Mouse (Mus musculus): ENCODE data around the gene Nmi. TPM values are rescaled to one million over a fixed set of nuclear protein-coding genes. Genes with fewer than 3 reads are reported as not detected.

Gene Nmi
- polyA plus RNA-seq, 1 experiment from 2014 or later: 34.3 TPM

DNA sequence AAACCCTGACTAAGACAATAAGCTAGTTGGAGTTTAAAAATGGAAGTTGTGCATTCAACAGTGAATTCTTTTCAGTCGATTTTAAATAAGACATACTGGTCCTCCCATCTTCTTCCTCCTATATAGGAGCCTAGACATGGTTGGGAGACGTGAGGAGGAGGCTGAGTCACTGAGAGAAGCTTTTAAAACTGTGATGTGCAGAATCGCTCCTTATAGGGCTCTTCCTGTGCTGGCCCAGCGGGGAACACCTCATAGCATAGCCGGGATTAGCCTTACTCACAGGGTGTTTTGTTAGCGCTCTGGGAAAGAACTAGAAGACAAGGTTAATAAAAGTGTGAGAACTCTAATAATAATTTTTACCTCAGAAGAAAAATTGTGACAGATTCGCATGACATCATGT lies 26.7 kb upstream of the Nmi start:
- no peaks in the 10 kb centered on the region for H3K4me1 ChIP-seq (replicated peaks; ENCODE audit: insufficient read depth, low read length)
- no peak overlapping the region for H3K4me2 ChIP-seq (ENCODE audit: low read length)
- H3K27ac ChIP-seq: no peak overlapping the region
- H3K27me3 ChIP-seq (ENCODE audit: insufficient read depth, low read length): no peaks in the 10 kb centered on the region
- H3K9me3 ChIP-seq (replicated peaks; ENCODE audit: low read length): no peaks in the 10 kb centered on the region
- WGBS: 60% methylated on average over 7 of the region's 7 CpGs
- H3K9ac ChIP-seq (ENCODE audit: low read depth, low read length): no peak overlapping the region
- no peak for TF ChIP-seq CTCF (IDR thresholded peaks at IDR 0.05; ENCODE audit: low read depth)
- ATAC-seq (replicated peaks; ENCODE audit: low FRiP score, low read depth) (no peak), DNase-seq (ENCODE audit: low spot score) (no peak)
- H3K4me3 ChIP-seq (replicated peaks; ENCODE audit: low read depth, low read length): no peak overlapping the region
- no peaks in the 10 kb centered on the region for H3K36me3 ChIP-seq (ENCODE audit: insufficient read depth, low read length)

DNA sequence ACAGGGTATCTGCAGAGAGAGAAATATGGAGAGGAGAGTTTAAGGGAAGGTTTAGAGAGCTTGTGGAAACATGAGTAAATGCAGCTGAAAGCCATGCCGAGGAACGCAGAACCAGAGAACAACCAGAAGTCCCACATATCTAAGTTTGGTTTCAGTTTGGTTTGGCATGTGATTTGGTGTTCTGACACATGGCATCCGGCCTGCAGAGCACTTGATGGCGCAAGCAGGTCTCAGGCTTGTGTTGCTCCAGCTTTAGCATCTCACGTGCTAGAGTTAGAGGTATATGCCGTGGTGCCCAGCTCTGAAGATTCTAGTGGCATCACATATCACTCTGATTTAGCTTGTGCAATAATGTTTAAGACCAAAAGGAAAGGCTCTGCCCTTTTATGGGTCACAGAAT lies 18.2 kb upstream of the Nmi start:
- no peaks in the 10 kb centered on the region for H3K36me3 ChIP-seq (ENCODE audit: insufficient read depth, low read length)
- H3K4me3 ChIP-seq (replicated peaks; ENCODE audit: low read depth, low read length): no peak overlapping the region
- ATAC-seq (replicated peaks; ENCODE audit: low FRiP score, low read depth) (no peak), DNase-seq (ENCODE audit: low spot score) (no peak)
- no peak for TF ChIP-seq CTCF (IDR thresholded peaks at IDR 0.05; ENCODE audit: low read depth)
- H3K4me2 ChIP-seq (ENCODE audit: low read length): no peak overlapping the region
- no peaks in the 10 kb centered on the region for H3K27me3 ChIP-seq (ENCODE audit: insufficient read depth, low read length)
- H3K9me3 ChIP-seq (replicated peaks; ENCODE audit: low read length): no peaks in the 10 kb centered on the region
- no peak overlapping the region for H3K9ac ChIP-seq (ENCODE audit: low read depth, low read length)
- no peaks in the 10 kb centered on the region for H3K4me1 ChIP-seq (replicated peaks; ENCODE audit: insufficient read depth, low read length)
- no peak overlapping the region for H3K27ac ChIP-seq
- 82% methylated on average over 6 of the region's 6 CpGs for WGBS

- H3K27me3 ChIP-seq (ENCODE audit: insufficient read depth, low read length): no peaks in the 10 kb centered on the region
- 66% methylated on average over 2 of the region's 2 CpGs for WGBS
- no peak overlapping the region for H3K4me3 ChIP-seq (replicated peaks; ENCODE audit: low read depth, low read length)
- H3K4me1 ChIP-seq (replicated peaks; ENCODE audit: insufficient read depth, low read length): no peaks in the 10 kb centered on the region
- TF ChIP-seq CTCF (IDR thresholded peaks at IDR 0.05; ENCODE audit: low read depth): no peak
- H3K4me2 ChIP-seq (ENCODE audit: low read length): no peak overlapping the region
- ATAC-seq (replicated peaks; ENCODE audit: low FRiP score, low read depth) (no peak), DNase-seq (ENCODE audit: low spot score) (no peak)
- no peak overlapping the region for H3K27ac ChIP-seq
- H3K9ac ChIP-seq (ENCODE audit: low read depth, low read length): no peak overlapping the region
- H3K9me3 ChIP-seq (replicated peaks; ENCODE audit: low read length): no peaks in the 10 kb centered on the region
- H3K36me3 ChIP-seq (ENCODE audit: insufficient read depth, low read length): no peaks in the 10 kb centered on the region
Measured at GRCm38 (mm10) chr2:51989559-51989958, 16.3 kb upstream of the Nmi start.

DNA sequence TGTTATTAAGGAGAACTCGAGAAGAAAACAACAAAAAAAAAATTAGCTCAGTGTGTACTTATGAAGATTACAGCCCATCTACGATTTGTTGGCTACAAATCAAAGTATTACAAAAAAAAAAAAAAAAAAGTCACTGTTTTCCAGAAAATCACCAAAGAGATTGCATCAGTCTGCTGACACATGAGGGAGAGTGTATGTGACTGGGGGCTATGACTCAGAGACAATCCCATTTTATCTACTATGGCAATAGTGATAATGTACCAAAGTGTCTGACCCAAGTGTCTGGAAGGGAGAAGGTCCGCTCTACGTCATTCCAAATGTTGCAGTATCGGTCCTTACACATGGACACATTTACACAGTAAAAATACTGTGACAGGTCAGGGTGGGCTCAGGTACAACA lies 13.4 kb upstream of the Nmi start:
- no peaks in the 10 kb centered on the region for H3K36me3 ChIP-seq (ENCODE audit: insufficient read depth, low read length)
- no peaks in the 10 kb centered on the region for H3K27me3 ChIP-seq (ENCODE audit: insufficient read depth, low read length)
- 84% methylated on average over 5 of the region's 5 CpGs for WGBS
- 0 out of 2 replicates have a peak, but pooled peaks cover 4% of the 10 kb centered on the region for H3K4me1 ChIP-seq (replicated peaks; ENCODE audit: insufficient read depth, low read length)
- no peak overlapping the region for H3K27ac ChIP-seq
- TF ChIP-seq CTCF (IDR thresholded peaks at IDR 0.05; ENCODE audit: low read depth): no peak
- no peak overlapping the region for H3K4me2 ChIP-seq (ENCODE audit: low read length)
- no peak overlapping the region for H3K4me3 ChIP-seq (replicated peaks; ENCODE audit: low read depth, low read length)
- H3K9ac ChIP-seq (ENCODE audit: low read depth, low read length): no peak overlapping the region
- H3K9me3 ChIP-seq (replicated peaks; ENCODE audit: low read length): no peaks in the 10 kb centered on the region
- no peak for ATAC-seq (replicated peaks; ENCODE audit: low FRiP score, low read depth)
- DNase-seq (ENCODE audit: low spot score): no peak

GRCm38 (mm10) chr2:51986157-51986556 lies 12.9 kb upstream of the Nmi start:
- ATAC-seq (replicated peaks; ENCODE audit: low FRiP score, low read depth) (no peak), DNase-seq (ENCODE audit: low spot score) (peak; percentile 34)
- no peaks in the 10 kb centered on the region for H3K36me3 ChIP-seq (ENCODE audit: insufficient read depth, low read length)
- 0 out of 2 replicates have a peak, but pooled peaks cover 4% of the 10 kb centered on the region for H3K4me1 ChIP-seq (replicated peaks; ENCODE audit: insufficient read depth, low read length)
- WGBS: 40% methylated on average over 9 of the region's 9 CpGs
- no peak overlapping the region for H3K4me2 ChIP-seq (ENCODE audit: low read length)
- H3K27ac ChIP-seq: no peak overlapping the region
- H3K9ac ChIP-seq (ENCODE audit: low read depth, low read length): no peak overlapping the region
- no peak for TF ChIP-seq CTCF (IDR thresholded peaks at IDR 0.05; ENCODE audit: low read depth)
- no peak overlapping the region for H3K4me3 ChIP-seq (replicated peaks; ENCODE audit: low read depth, low read length)
- H3K27me3 ChIP-seq (ENCODE audit: insufficient read depth, low read length): no peaks in the 10 kb centered on the region
- no peaks in the 10 kb centered on the region for H3K9me3 ChIP-seq (replicated peaks; ENCODE audit: low read length)

GRCm38 (mm10) chr2:51985241-51985640 lies 11.9 kb upstream of the Nmi start:
- 0 out of 2 replicates have a peak, but pooled peaks cover 4% of the 10 kb centered on the region for H3K4me1 ChIP-seq (replicated peaks; ENCODE audit: insufficient read depth, low read length)
- no peaks in the 10 kb centered on the region for H3K27me3 ChIP-seq (ENCODE audit: insufficient read depth, low read length)
- H3K9ac ChIP-seq (ENCODE audit: low read depth, low read length): no peak overlapping the region
- ATAC-seq (replicated peaks; ENCODE audit: low FRiP score, low read depth): peak; percentile 33; the same call in 1 of the 2 replicates
- no peaks in the 10 kb centered on the region for H3K36me3 ChIP-seq (ENCODE audit: insufficient read depth, low read length)
- H3K9me3 ChIP-seq (replicated peaks; ENCODE audit: low read length): no peaks in the 10 kb centered on the region
- no peak for TF ChIP-seq CTCF (IDR thresholded peaks at IDR 0.05; ENCODE audit: low read depth)
- H3K27ac ChIP-seq: no peak overlapping the region
- H3K4me3 ChIP-seq (replicated peaks; ENCODE audit: low read depth, low read length): no peak overlapping the region
- 73% methylated on average over 10 of the region's 10 CpGs for WGBS
- no peak overlapping the region for H3K4me2 ChIP-seq (ENCODE audit: low read length)
- no peak for DNase-seq (ENCODE audit: low spot score)

DNA sequence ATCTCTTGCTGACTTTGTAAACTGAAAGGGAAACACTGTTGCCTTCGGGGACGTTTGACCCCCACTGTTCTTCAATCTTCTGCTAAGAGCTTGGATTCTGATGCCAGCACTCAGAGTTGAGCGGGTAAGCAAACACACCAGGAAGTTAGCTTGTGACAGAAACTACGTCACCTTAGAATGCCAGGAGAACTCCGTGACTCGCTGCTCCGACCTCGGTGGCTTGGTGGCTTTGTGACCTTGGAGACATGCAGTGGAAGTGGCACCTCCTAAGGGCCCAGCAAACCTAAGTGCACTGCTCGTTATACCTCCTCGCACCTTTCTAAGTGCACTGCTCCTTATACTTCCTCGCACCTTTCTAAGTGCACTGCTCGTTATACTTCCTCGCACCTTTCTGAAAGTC lies 9.0 kb upstream of the Nmi start:
- Histone ChIP-seq H3K36me3 (ENCODE audit: insufficient read depth, low read length) (no peaks in the 10 kb centered on the region), H3K27me3 (ENCODE audit: insufficient read depth, low read length) (no peaks in the 10 kb centered on the region), H3K4me2 (ENCODE audit: low read length) (peak overlapping the region; percentile 34), H3K9ac (ENCODE audit: low read depth, low read length) (no peak overlapping the region), H3K27ac (peak overlapping the region; percentile 47; the same call in 1 of the 2 replicates), H3K9me3 (replicated peaks; ENCODE audit: low read length) (no peaks in the 10 kb centered on the region), H3K4me3 (replicated peaks; ENCODE audit: low read depth, low read length) (no peak overlapping the region), H3K4me1 (replicated peaks; ENCODE audit: insufficient read depth, low read length) (0 out of 2 replicates have a peak, but pooled peaks cover 4% of the 10 kb centered on the region)
- DNase-seq (ENCODE audit: low spot score): peak; percentile 27
- 54% methylated on average over 13 of the region's 13 CpGs for WGBS
- no peak for TF ChIP-seq CTCF (IDR thresholded peaks at IDR 0.05; ENCODE audit: low read depth)
- no peak for ATAC-seq (replicated peaks; ENCODE audit: low FRiP score, low read depth)
